Mouse (Mus musculus): Measurements from ENCODE around the gene Gpx4.

Gpx4 gene

GRCm38 (mm10) chr10:80074813-80075601, 28.0 kb downstream of the Gpx4 start:
- peak; percentile 95 for DNase-seq

GRCm38 (mm10) chr10:80075924-80076323, 29.0 kb downstream of the Gpx4 start:
- no peak for DNase-seq

DNA sequence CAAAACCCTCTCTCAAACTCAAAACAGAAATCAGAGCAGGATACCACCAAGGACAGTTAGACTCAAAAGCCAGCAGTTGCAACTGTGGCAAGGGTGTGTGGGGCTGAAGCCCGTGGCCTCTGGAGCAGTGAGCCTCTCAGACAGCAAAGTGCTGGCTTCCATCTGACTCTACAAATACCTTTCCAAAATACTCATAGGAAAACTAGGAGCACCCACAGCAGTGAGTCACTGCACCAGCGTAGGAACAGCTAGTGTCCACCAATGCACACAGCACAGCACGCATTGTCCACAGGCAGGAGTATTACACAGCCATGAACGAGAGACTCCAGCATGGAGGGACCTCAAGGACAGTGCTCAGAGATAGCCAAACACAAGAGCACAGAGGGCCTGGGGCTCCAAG, 29.4 kb downstream of the Gpx4 start:
- no peak for DNase-seq

DNA sequence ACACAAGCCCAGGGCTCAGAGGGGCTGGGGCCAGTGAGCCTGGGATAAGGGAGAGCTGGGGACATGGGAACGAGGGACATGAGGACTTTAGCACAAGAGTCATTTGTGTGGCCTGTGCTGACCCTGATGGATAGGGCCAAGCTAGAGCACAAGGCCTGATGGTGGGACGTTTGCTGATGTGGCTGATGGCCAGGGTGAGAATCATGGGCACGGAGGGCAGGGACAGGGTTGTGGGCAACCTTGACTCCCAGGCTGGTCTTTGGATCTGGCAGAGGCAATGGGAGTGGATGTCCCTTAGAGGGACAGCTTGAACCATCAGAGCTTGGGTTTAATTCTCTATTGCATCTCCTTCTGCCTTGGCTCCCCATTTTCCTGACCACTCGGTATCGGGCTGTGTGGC, 30.3 kb downstream of the Gpx4 start:
- DNase-seq, result no peak

- DNase-seq, result no peak
Observed at GRCm38 (mm10) chr10:80078366-80078765, 31.4 kb downstream of the Gpx4 start.

DNA sequence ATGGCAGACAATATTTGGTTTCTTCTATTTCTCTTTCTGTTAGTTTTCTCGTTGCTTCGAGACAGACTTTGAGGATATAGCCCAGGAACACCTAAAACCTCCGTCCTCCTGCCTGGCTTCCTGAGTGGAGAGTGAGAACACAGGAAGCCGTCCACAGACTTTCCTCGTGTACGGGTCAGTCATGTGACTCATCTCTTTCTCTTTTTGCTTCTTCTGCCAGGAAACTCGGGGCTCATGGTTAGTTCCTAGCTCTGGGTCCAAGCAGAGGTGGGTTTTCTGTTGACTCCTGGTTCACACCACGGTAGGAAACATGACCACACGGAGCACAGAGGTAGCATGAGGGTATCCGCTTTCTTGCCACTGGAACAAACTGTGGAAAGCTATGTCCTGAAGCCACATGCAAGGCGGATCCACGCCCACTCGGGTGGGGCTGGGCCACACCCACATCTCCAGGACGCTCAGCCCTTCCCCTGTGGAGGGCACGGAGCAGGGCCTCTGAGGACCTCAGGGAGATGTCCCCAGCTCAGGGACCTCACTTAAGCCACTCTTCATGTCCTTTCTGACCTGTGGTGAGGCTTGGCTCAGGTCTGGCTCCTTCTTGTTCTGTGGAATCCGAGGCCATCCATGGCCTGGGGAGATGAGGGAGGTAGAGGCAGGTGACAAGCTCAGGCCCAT, 33.6 kb downstream of the Gpx4 start:
- no peak for DNase-seq

- no peak for DNase-seq
Observed at GRCm38 (mm10) chr10:80081075-80081474, 34.1 kb downstream of the Gpx4 start.

- DNase-seq, result peak; percentile 82
Observed at GRCm38 (mm10) chr10:80084817-80085487, 38.0 kb downstream of the Gpx4 start.

DNA sequence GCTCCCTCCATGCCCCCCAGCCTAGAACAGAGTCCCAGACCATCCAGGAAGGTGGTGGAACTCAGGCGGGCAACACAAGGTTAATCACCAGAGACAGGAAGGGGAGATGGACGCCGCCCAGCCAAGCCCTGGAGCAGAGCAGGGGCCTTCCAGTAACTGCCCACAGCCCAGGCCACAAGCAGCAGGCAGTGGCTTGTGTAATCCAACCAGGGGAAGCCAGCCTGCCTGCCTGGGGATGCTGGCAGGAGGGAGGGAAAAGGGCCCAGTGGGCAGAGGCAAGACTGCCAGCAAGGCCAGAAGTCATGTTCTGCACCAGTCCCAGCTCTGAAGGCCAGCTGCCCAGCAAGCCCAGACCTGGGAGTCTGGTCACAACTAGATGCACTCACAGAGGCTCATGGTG, 39.9 kb downstream of the Gpx4 start:
- DNase-seq, result peak; percentile 71

- no peak for DNase-seq
Observed at GRCm38 (mm10) chr10:80087483-80087882, 40.5 kb downstream of the Gpx4 start.

DNA sequence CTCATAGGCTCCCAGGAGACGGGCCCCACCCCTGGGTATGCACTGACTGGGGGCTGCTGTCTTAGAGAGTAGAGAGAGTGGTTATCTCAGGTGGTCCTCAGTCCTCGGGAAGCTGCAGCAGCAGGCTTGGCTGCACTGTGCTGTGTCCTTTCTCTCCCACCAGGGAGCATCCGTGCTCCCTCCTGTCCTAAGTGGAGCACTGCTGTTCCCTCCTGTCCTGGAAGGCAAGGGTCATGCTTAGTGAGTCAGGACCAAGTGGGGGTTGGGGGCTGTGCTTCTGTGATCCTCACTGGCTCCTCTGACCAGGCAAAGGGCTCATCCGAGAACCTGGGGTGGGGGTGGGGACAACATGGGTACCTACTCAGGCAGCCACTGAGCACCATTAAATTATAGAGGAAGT, 42.2 kb downstream of the Gpx4 start:
- DNase-seq, result no peak

- DNase-seq, result no peak
Observed at GRCm38 (mm10) chr10:80091527-80091926, 44.6 kb downstream of the Gpx4 start.

DNA sequence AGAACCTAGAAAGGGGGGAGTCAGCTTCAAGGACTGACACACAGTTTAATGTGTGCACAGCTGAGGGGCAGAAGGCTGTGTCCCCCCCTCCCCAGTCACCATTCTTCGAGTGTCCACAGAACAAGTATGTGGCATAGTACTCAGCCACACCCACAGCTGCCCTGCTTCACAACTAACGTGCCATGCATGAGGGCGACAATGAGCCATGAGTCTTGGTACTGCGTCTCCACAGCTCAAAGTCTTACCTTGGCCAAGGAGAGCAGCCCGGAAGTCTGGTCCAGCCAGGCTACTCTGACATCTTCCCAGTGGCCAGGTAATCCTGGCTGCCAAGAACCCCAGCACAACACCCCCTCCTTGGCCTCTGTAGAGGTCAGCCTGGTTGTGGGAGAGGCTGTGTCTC, 45.7 kb downstream of the Gpx4 start:
- no peak for DNase-seq

GRCm38 (mm10) chr10:80094085-80094484, 47.1 kb downstream of the Gpx4 start:
- no peak for DNase-seq

GRCm38 (mm10) chr10:80094684-80095083, 47.7 kb downstream of the Gpx4 start:
- no peak for DNase-seq

- peak; percentile 70 for DNase-seq
Observed at GRCm38 (mm10) chr10:80095547-80095946, 48.6 kb downstream of the Gpx4 start.

DNA sequence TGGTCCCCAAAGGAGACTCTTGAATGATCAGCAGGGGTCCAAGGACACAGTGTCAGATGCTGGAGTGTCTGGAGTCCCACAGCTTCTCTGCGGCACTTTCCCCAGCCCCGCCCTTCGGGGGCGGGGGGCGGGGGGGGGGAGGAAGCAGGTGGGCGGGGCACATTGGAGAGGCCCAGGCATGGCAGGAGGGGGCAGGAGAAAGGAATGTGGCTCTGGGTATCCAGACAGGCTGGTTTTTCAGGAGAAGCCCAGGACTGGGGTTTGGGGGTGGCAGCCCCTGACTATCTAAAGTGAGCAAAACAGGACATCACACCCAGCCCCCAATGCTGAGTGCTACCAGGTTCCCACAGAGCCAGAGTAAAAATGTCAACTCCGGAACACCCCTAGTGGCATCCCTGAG, 50.3 kb downstream of the Gpx4 start:
- no peak for DNase-seq

DNA sequence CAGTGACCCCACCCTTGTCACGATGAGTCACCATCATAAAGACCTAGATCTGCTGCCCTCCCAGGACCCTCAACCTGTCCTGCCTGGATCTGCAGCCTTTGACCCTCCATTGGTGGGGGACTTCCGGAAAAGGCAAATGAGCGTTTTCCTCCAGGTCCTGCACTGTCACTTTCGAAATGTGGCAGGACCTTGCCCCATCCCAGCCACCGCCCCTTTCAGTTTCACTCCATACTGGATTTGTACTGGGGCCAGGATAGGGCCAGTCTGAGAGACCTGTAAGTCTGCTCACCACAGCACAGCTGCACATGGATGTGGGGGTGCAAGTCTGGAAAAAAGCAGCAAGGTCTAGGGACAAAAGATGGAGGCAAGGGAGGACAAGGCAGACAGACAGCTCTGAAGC, 51.7 kb downstream of the Gpx4 start:
- peak; percentile 59 for DNase-seq

DNA sequence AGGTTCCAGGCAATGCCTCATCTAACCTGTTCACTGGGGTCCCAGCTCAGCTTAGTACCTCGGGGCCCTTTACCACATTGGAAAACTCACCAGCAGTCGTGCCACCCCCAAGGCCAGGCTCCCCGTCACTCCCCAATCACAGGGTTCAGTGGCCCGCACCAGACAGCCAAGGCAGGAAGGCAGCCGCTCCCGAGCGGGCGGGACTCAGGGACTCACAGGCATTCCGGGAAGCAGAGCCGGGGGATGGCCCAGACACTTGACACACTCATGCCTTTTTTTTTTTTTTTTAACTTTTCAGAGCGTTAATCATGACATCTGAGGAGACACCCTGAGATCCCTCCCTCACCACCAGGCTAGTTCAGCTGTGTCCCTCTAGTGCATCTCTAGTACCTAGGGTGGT, 54.0 kb downstream of the Gpx4 start:
- DNase-seq, result peak; percentile 80

DNA sequence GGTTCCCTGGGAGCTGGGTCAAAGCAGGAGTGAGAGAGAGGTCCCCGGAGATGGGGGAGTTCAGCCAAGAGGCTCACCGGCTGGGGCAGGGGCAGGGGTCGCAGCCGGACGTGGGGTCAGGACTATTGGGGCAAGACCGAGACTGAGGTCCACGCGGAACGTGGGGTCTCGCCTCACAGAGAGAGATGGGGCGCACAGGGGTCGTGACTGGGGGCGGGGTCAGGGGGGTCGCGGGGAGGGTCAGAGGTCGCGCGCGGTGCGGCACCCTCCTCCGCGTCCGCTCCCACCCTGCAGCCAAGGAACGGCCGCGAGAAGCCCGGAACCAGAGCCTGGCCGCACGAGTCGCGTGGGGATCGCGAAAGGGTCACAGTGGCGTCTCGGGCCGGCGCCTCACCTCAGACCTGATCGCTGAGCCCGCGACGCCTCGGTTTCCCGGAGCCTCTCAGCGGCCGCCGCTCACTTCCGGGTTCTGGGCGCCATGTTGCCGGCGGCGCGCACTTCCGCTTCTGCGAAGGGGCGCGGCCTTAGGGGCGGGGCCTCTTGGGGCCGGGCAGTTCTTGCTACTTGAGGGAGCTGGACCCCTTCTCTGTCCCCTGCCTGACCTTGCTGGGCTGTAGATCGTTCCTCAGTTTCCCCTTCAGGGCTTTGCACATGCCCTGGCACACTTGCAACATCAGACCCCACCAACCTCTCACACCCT, 55.4 kb downstream of the Gpx4 start:
- DNase-seq, result peak; percentile 93

GRCm38 (mm10) chr10:80103032-80103431, 56.1 kb downstream of the Gpx4 start:
- no peak for DNase-seq

GRCm38 (mm10) chr10:80104181-80104580, 57.2 kb downstream of the Gpx4 start:
- no peak for DNase-seq

DNA sequence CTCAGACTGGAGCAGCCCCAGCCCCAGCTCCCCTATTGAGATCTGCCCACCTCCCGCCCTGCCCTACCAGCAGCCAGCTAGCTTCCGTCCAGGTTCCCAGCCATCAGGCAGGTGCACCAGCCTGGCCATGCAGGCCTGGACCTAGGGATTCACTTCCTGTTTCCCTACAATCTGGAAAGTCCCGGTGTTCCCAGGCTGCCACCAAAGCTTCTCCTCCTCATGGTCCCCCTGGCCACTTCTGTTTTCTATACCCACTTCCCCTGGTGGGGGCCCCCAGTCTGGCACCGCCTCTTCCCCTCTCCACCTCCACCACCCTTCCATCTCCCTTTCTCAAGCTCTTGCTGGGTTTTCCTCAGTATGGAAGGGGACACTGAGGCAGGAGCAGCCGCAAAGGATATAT, 58.5 kb downstream of the Gpx4 start, which contains the start of gene Sbno2:
TSS of gene Sbno2 (minus strand) at position 112 of the 400 bp plus-strand sequence.
- peak; percentile 43 for DNase-seq

All from lung, postnatal 36 days (tissue).